Mouse (Mus musculus): Measurements from ENCODE around the gene Crocc2.

DNA sequence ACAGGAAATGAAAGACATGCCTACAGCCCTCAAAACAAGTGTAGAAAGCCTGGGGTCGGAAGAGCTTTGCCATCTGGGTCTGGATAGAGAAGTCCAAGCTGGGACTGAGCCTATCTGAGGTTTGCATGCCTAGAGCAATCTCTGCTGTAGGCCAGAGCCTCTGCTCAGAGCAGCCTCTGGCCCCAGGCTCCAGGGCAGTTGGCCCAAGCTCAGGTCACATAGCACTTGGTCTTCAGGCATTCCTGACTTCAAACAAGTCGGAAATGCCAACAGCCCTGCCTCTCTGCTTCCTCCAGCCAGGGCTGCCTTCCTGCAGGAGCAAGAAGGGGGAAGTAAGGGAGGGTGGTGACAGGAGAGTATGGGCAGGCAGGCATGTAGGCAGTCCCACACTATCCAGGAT, 77.4 kb downstream of the Crocc2 start:
- no peak for TF ChIP-seq CTCF (IDR thresholded peaks at IDR 0.05; ENCODE audit: low read depth)
- TF ChIP-seq EP300 (IDR thresholded peaks at IDR 0.05; ENCODE audit: low read depth): no peak
